Mouse (Mus musculus): ENCODE measurements around the gene Casz1. TPM values are rescaled to one million over a fixed set of nuclear protein-coding genes. Genes with fewer than 3 reads are reported as not detected.

Gene Casz1
- polyA plus RNA-seq, 2 experiments, result 5.5 to 7.4 TPM

- Histone ChIP-seq H3K4me2 (replicated peaks; ENCODE audit: low read depth, low read length, severe bottlenecking) (no peak overlapping the region), H3K9ac (ENCODE audit: low read depth, low read length, severe bottlenecking) (no peak overlapping the region), H3K9me3 (ENCODE audit: control insufficient read depth, low read length) (no peaks in the 10 kb centered on the region), H3K36me3 (ENCODE audit: control insufficient read depth, insufficient read depth, low read length) (peaks cover 4% of the 10 kb centered on the region), H3K27ac (replicated peaks; ENCODE audit: low read depth, low read length) (no peak overlapping the region), H3K27me3 (ENCODE audit: control insufficient read depth, insufficient read depth, low read length) (peaks cover 64% of the 10 kb centered on the region), H3K4me1 (ENCODE audit: control insufficient read depth, insufficient read depth, low read length) (peaks cover 31% of the 10 kb centered on the region), H3K4me3 (replicated peaks; ENCODE audit: low read length) (no peak overlapping the region)
- WGBS, result 78% methylated on average over 14 of the region's 14 CpGs
- DNase-seq (ENCODE audit: low spot score) (no peak), ATAC-seq (ENCODE audit: low FRiP score, low read depth) (no peak)
- TF ChIP-seq POLR2A (IDR thresholded peaks at IDR 0.05; ENCODE audit: borderline replicate concordance, extremely low read depth, insufficient read depth, insufficient read length), result no peak
Observed at GRCm38 (mm10) chr4:148955131-148955813, 151.0 kb downstream of the Casz1 start.

- no peak for ATAC-seq (ENCODE audit: low FRiP score, low read depth)
- no peaks in the 10 kb centered on the region for H3K9me3 ChIP-seq (ENCODE audit: control insufficient read depth, low read length)
- H3K27ac ChIP-seq (replicated peaks; ENCODE audit: low read depth, low read length), result no peak overlapping the region
- H3K4me1 ChIP-seq (ENCODE audit: control insufficient read depth, insufficient read depth, low read length), result peaks cover 17% of the 10 kb centered on the region
- no peak for DNase-seq (ENCODE audit: low spot score)
- H3K4me2 ChIP-seq (replicated peaks; ENCODE audit: low read depth, low read length, severe bottlenecking), result no peak overlapping the region
- WGBS, result 77% methylated on average over 11 of the region's 12 CpGs
- peaks cover 49% of the 10 kb centered on the region for H3K27me3 ChIP-seq (ENCODE audit: control insufficient read depth, insufficient read depth, low read length)
- H3K36me3 ChIP-seq (ENCODE audit: control insufficient read depth, insufficient read depth, low read length), result peaks cover 34% of the 10 kb centered on the region
- no peak for TF ChIP-seq POLR2A (IDR thresholded peaks at IDR 0.05; ENCODE audit: borderline replicate concordance, extremely low read depth, insufficient read depth, insufficient read length)
- no peak overlapping the region for H3K9ac ChIP-seq (ENCODE audit: low read depth, low read length, severe bottlenecking)
- no peak overlapping the region for H3K4me3 ChIP-seq (replicated peaks; ENCODE audit: low read length)
Observed at GRCm38 (mm10) chr4:148960011-148960410, 155.8 kb downstream of the Casz1 start.

GRCm38 (mm10) chr4:148961081-148961480 lies 156.9 kb downstream of the Casz1 start:
- DNase-seq (ENCODE audit: low spot score), result no peak
- TF ChIP-seq POLR2A (IDR thresholded peaks at IDR 0.05; ENCODE audit: borderline replicate concordance, extremely low read depth, insufficient read depth, insufficient read length), result no peak
- Histone ChIP-seq H3K9ac (ENCODE audit: low read depth, low read length, severe bottlenecking) (no peak overlapping the region), H3K27me3 (ENCODE audit: control insufficient read depth, insufficient read depth, low read length) (peaks cover 48% of the 10 kb centered on the region), H3K4me2 (replicated peaks; ENCODE audit: low read depth, low read length, severe bottlenecking) (no peak overlapping the region), H3K27ac (replicated peaks; ENCODE audit: low read depth, low read length) (no peak overlapping the region), H3K9me3 (ENCODE audit: control insufficient read depth, low read length) (no peaks in the 10 kb centered on the region), H3K4me1 (ENCODE audit: control insufficient read depth, insufficient read depth, low read length) (peaks cover 26% of the 10 kb centered on the region), H3K36me3 (ENCODE audit: control insufficient read depth, insufficient read depth, low read length) (peaks cover 34% of the 10 kb centered on the region), H3K4me3 (replicated peaks; ENCODE audit: low read length) (no peak overlapping the region)
- ATAC-seq (ENCODE audit: low FRiP score, low read depth), result no peak
- 90% methylated on average over 12 of the region's 19 CpGs for WGBS

GRCm38 (mm10) chr4:148962096-148962495 lies 157.9 kb downstream of the Casz1 start:
- H3K4me3 ChIP-seq (replicated peaks; ENCODE audit: low read length), result no peak overlapping the region
- WGBS, result 92% methylated on average over 1 of the region's 1 CpGs
- ATAC-seq (ENCODE audit: low FRiP score, low read depth), result no peak
- H3K9me3 ChIP-seq (ENCODE audit: control insufficient read depth, low read length), result no peaks in the 10 kb centered on the region
- H3K4me1 ChIP-seq (ENCODE audit: control insufficient read depth, insufficient read depth, low read length), result peaks cover 30% of the 10 kb centered on the region
- H3K4me2 ChIP-seq (replicated peaks; ENCODE audit: low read depth, low read length, severe bottlenecking), result no peak overlapping the region
- H3K9ac ChIP-seq (ENCODE audit: low read depth, low read length, severe bottlenecking), result no peak overlapping the region
- H3K27ac ChIP-seq (replicated peaks; ENCODE audit: low read depth, low read length), result no peak overlapping the region
- peaks cover 39% of the 10 kb centered on the region for H3K36me3 ChIP-seq (ENCODE audit: control insufficient read depth, insufficient read depth, low read length)
- H3K27me3 ChIP-seq (ENCODE audit: control insufficient read depth, insufficient read depth, low read length), result peaks cover 55% of the 10 kb centered on the region
- no peak for TF ChIP-seq POLR2A (IDR thresholded peaks at IDR 0.05; ENCODE audit: borderline replicate concordance, extremely low read depth, insufficient read depth, insufficient read length)
- no peak for DNase-seq (ENCODE audit: low spot score)

- H3K9ac ChIP-seq (ENCODE audit: low read depth, low read length, severe bottlenecking), result no peak overlapping the region
- H3K9me3 ChIP-seq (ENCODE audit: control insufficient read depth, low read length), result no peaks in the 10 kb centered on the region
- H3K4me1 ChIP-seq (ENCODE audit: control insufficient read depth, insufficient read depth, low read length), result peaks cover 28% of the 10 kb centered on the region
- peaks cover 39% of the 10 kb centered on the region for H3K36me3 ChIP-seq (ENCODE audit: control insufficient read depth, insufficient read depth, low read length)
- H3K27me3 ChIP-seq (ENCODE audit: control insufficient read depth, insufficient read depth, low read length), result peaks cover 62% of the 10 kb centered on the region
- DNase-seq (ENCODE audit: low spot score), result peak; percentile 58
- no peak overlapping the region for H3K4me2 ChIP-seq (replicated peaks; ENCODE audit: low read depth, low read length, severe bottlenecking)
- peak; percentile 73 for ATAC-seq (ENCODE audit: low FRiP score, low read depth)
- TF ChIP-seq POLR2A (IDR thresholded peaks at IDR 0.05; ENCODE audit: borderline replicate concordance, extremely low read depth, insufficient read depth, insufficient read length), result no peak
- no peak overlapping the region for H3K4me3 ChIP-seq (replicated peaks; ENCODE audit: low read length)
- no peak overlapping the region for H3K27ac ChIP-seq (replicated peaks; ENCODE audit: low read depth, low read length)
- 21% methylated on average over 10 of the region's 10 CpGs for WGBS
Observed at GRCm38 (mm10) chr4:148964541-148965310, 160.5 kb downstream of the Casz1 start.

Measured in limb, embryonic 14.5 days (tissue).